Mouse (Mus musculus): ENCODE measurements around the gene AW549877.

Gene AW549877

GRCm38 (mm10) chr15:3984876-3985275, 10.7 kb downstream of the AW549877 start:
- no peak for DNase-seq (ENCODE audit: low spot score in 2 of 2)

- no peak for DNase-seq (ENCODE audit: low spot score in 2 of 2)
Measured at GRCm38 (mm10) chr15:3982732-3983131, 12.8 kb downstream of the AW549877 start.

GRCm38 (mm10) chr15:3979871-3980270, 15.7 kb downstream of the AW549877 start:
- DNase-seq (ENCODE audit: low spot score in 2 of 2), result no peak

GRCm38 (mm10) chr15:3979061-3979848, 16.3 kb downstream of the AW549877 start, which contains the start of gene Fbxo4:
Gene Fbxo4 (minus strand): TSS chr15:3979573.
- DNase-seq (ENCODE audit: low spot score in 2 of 2), result peak; percentile 70 to 71

GRCm38 (mm10) chr15:3978279-3978678, 17.3 kb downstream of the AW549877 start:
- DNase-seq (ENCODE audit: low spot score in 2 of 2), result no peak

- DNase-seq (ENCODE audit: low spot score in 2 of 2), result no peak
Measured at GRCm38 (mm10) chr15:3973300-3973699, 22.2 kb downstream of the AW549877 start.

GRCm38 (mm10) chr15:3970193-3970592, 25.4 kb downstream of the AW549877 start:
- DNase-seq (ENCODE audit: low spot score in 2 of 2), result no peak

GRCm38 (mm10) chr15:3969743-3970142, 25.8 kb downstream of the AW549877 start:
- DNase-seq (ENCODE audit: low spot score in 2 of 2), result no peak

GRCm38 (mm10) chr15:3962251-3962650, 33.3 kb downstream of the AW549877 start:
- DNase-seq (ENCODE audit: low spot score in 2 of 2), result no peak

- DNase-seq (ENCODE audit: low spot score in 2 of 2), result no peak
Measured at GRCm38 (mm10) chr15:3960094-3960493, 35.5 kb downstream of the AW549877 start.

GRCm38 (mm10) chr15:3957982-3958381, 37.6 kb downstream of the AW549877 start:
- DNase-seq (ENCODE audit: low spot score in 2 of 2), result peak in 1 of 2 experiments; percentile 24

- no peak for DNase-seq (ENCODE audit: low spot score in 2 of 2)
Measured at GRCm38 (mm10) chr15:3954971-3955370, 40.6 kb downstream of the AW549877 start.

GRCm38 (mm10) chr15:3938132-3938531, 57.4 kb downstream of the AW549877 start:
- DNase-seq (ENCODE audit: low spot score in 2 of 2), result no peak

GRCm38 (mm10) chr15:3936056-3936455, 59.5 kb downstream of the AW549877 start:
- no peak for DNase-seq (ENCODE audit: low spot score in 2 of 2)

- no peak for DNase-seq (ENCODE audit: low spot score in 2 of 2)
Measured at GRCm38 (mm10) chr15:3933466-3933865, 62.1 kb downstream of the AW549877 start.
